In the genomic region with DNA sequence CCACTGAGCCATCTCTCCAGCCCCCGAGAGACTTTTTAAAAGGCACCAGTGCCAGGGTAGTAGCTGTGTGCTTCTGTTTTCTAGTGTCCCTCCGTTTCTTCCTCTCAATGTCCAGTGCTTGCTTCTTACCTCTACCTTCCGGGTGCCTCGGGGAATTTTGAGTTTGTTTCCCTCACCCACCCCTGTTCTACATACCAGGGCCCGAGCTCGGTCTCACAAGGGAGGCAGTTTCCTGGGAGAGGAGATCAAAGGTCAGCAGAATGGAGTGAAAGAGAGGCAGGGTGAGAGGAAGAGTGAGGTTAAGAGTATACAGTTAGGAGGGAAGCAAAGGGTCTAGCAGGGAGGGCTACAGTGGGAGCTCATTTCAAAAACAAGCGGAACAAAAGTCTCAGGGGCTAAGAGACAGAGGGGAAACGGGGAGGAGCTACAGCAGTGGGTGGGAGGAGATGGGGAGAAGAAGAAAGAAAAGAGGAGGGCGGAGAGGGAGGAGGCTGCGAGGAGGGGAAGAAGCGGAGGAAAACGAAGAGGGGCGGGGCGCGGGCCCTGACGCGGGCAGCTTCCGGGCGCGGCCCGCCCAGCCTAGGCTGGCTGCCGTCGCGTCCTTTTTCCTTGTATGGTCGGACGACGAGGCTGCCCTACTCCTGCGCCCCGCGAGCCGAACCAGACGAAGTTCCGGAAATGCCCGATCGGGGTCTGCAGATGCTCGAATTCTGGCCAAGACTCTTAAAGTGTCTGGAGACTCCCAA, we compare ENCODE assay signal across 8 mouse cellular contexts. TPM values are rescaled to one million over a fixed set of nuclear protein-coding genes. Genes with fewer than 3 reads are reported as not detected.
DNase-seq lines count a peak whose midpoint lies in the region; ATAC-seq lines count a peak whose summit lies in the region.

No protein-coding gene starts in this region.

- no peaks in the 10 kb centered on the region for H3K27me3 ChIP-seq in limb, embryonic 15.5 days
- peaks cover 4% of the 10 kb centered on the region; the same call in 1 of the 2 replicates for H3K27me3 ChIP-seq in midbrain, embryonic 16.5 days (ENCODE audit: control insufficient read depth, insufficient read depth, low read depth, low read length)

- peaks cover 9% of the 10 kb centered on the region; the same call in 1 of the 2 replicates for H3K36me3 ChIP-seq in limb, embryonic 15.5 days
- no peaks in the 10 kb centered on the region for H3K36me3 ChIP-seq in midbrain, embryonic 16.5 days (ENCODE audit: control insufficient read depth, insufficient read depth, low read length)

- H3K9ac ChIP-seq in limb, embryonic 15.5 days, result peak overlapping the region; percentile 51
- peak overlapping the region; percentile 68 for H3K9ac ChIP-seq in midbrain, embryonic 16.5 days (ENCODE audit: low read depth, low read length)

- ATAC-seq in limb, embryonic 15.5 days (ENCODE audit: insufficient number of reproducible peaks, low FRiP score, low TSS enrichment, low read depth), result peak; percentile 53
- ATAC-seq in midbrain, embryonic 16.5 days, result 0 out of 2 replicates have a peak, but pooled peaks have one; percentile 7

- no peaks in the 10 kb centered on the region for H3K9me3 ChIP-seq in limb, embryonic 15.5 days
- no peaks in the 10 kb centered on the region for H3K9me3 ChIP-seq in midbrain, embryonic 16.5 days (replicated peaks; ENCODE audit: control insufficient read depth, low read length, poor library complexity, severe bottlenecking)

- H3K4me3 ChIP-seq in limb, embryonic 15.5 days, result peak overlapping the region; percentile 40
- H3K4me3 ChIP-seq in midbrain, embryonic 16.5 days (ENCODE audit: low read depth, low read length), result peak overlapping the region; percentile 48

- 1% methylated on average over 33 of the region's 36 CpGs for WGBS in limb, embryonic 15.5 days
- 1% methylated on average over 32 of the region's 36 CpGs for WGBS in midbrain, embryonic 16.5 days

- peaks cover 63% of the 10 kb centered on the region for H3K4me1 ChIP-seq in limb, embryonic 15.5 days
- H3K4me1 ChIP-seq in midbrain, embryonic 16.5 days (ENCODE audit: control insufficient read depth, insufficient read depth, low read length), result peaks cover 25% of the 10 kb centered on the region

- H3K4me2 ChIP-seq in limb, embryonic 15.5 days, result peak overlapping the region; percentile 82
- peak overlapping the region; percentile 81 for H3K4me2 ChIP-seq in midbrain, embryonic 16.5 days (ENCODE audit: low read length)

- peak; percentile 94 for DNase-seq in 3134 (ENCODE audit: extremely low read depth, insufficient read length, low spot score)
- peak; percentile 94 for DNase-seq in adrenal gland, adult 2 months
- DNase-seq in embryo, embryonic 9.5 days (ENCODE audit: extremely low spot score), result peak; percentile 90
- peak; percentile 100 for DNase-seq in heart, adult 11 months
- peak; percentile 92 for DNase-seq in kidney, adult 11 months
- peak; percentile 77 to 92 for DNase-seq in spleen, postnatal 10 days (ENCODE audit: low spot score in 2 of 2)

- H3K27ac ChIP-seq in limb, embryonic 15.5 days, result peak overlapping the region; percentile 97
- H3K27ac ChIP-seq in midbrain, embryonic 16.5 days (ENCODE audit: low read length), result peak overlapping the region; percentile 81

RNA-seq across cellular contexts. Expression of a gene that starts 3.0 kb away (rescaled TPM):
- total RNA-seq in adrenal gland, adult 2 months (2021), result 10 to 100 TPM; 14.9 to 15.6 TPM
- polyA plus RNA-seq in adrenal gland, adult 2 months (2012; rRNA removed), result 22.5 and 23.2 TPM in 2 replicates
- polyA plus RNA-seq in limb, embryonic 15.5 days (2015; fragmentation: Nextera tagmentation; extraction: Ambion mirVana), result 54.4 and 54.8 TPM in 2 replicates
- polyA plus RNA-seq in midbrain, embryonic 16.5 days (2015; fragmentation: Nextera tagmentation; extraction: Ambion mirVana), result 22.9 and 23.1 TPM in 2 replicates

RNA-seq across cellular contexts. Expression of a gene that starts 4.7 kb away (rescaled TPM):
- total RNA-seq in adrenal gland, adult 2 months (2021), result 10 to 100 TPM; 16.3 to 19.4 TPM
- polyA plus RNA-seq in adrenal gland, adult 2 months (2012; rRNA removed), result 25.9 and 32.3 TPM in 2 replicates
- polyA plus RNA-seq in limb, embryonic 15.5 days (2015; fragmentation: Nextera tagmentation; extraction: Ambion mirVana), result 22.8 and 26.0 TPM in 2 replicates
- 2.9 and 3.3 TPM in 2 replicates for polyA plus RNA-seq in midbrain, embryonic 16.5 days (2015; fragmentation: Nextera tagmentation; extraction: Ambion mirVana)

RNA-seq across cellular contexts. Expression of a gene that starts 17.2 kb away (rescaled TPM):
- total RNA-seq in adrenal gland, adult 2 months (2021), result 10 to 100 TPM; 39.6 to 49.7 TPM
- 72.1 and 88.5 TPM in 2 replicates for polyA plus RNA-seq in adrenal gland, adult 2 months (2012; rRNA removed)
- 44.8 and 45.1 TPM in 2 replicates for polyA plus RNA-seq in limb, embryonic 15.5 days (2015; fragmentation: Nextera tagmentation; extraction: Ambion mirVana)
- polyA plus RNA-seq in midbrain, embryonic 16.5 days (2015; fragmentation: Nextera tagmentation; extraction: Ambion mirVana), result 39.6 and 40.3 TPM in 2 replicates

RNA-seq across cellular contexts. Expression of a gene that starts 17.4 kb away (rescaled TPM):
- 100 to 1,000 TPM in 1 of 2 experiments, 10 to 100 TPM in 1; 73.4 to 104 TPM for total RNA-seq in adrenal gland, adult 2 months (2021)
- 323 and 399 TPM in 2 replicates for polyA plus RNA-seq in adrenal gland, adult 2 months (2012; rRNA removed)
- polyA plus RNA-seq in limb, embryonic 15.5 days (2015; fragmentation: Nextera tagmentation; extraction: Ambion mirVana), result 67.6 and 73.4 TPM in 2 replicates
- polyA plus RNA-seq in midbrain, embryonic 16.5 days (2015; fragmentation: Nextera tagmentation; extraction: Ambion mirVana), result 96.1 and 109 TPM in 2 replicates

RNA-seq across cellular contexts. Expression of a gene that starts 24.9 kb away (rescaled TPM):
- 1,000 to 10,000 TPM in 1 of 2 experiments, 100 to 1,000 TPM in 1; 895 to 1,085 TPM for total RNA-seq in adrenal gland, adult 2 months (2021)
- 555 and 709 TPM in 2 replicates for polyA plus RNA-seq in adrenal gland, adult 2 months (2012; rRNA removed)
- polyA plus RNA-seq in limb, embryonic 15.5 days (2015; fragmentation: Nextera tagmentation; extraction: Ambion mirVana), result 822 and 1,022 TPM in 2 replicates
- 414 and 435 TPM in 2 replicates for polyA plus RNA-seq in midbrain, embryonic 16.5 days (2015; fragmentation: Nextera tagmentation; extraction: Ambion mirVana)

Comparison
In these comparisons a context has a peak if more than half of its experiments do, and no peak if none do; other contexts are left out.
1. Peak in every context shown above with its lines: DNase-seq, ATAC-seq, H3K4me3 ChIP-seq and H3K27ac ChIP-seq.